Mouse (Mus musculus): Measurements from ENCODE around the gene Syt1. TPM values are rescaled to one million over a fixed set of nuclear protein-coding genes. Genes with fewer than 3 reads are reported as not detected.
A peak's percentile ranks its signal among the peaks of the same experiment; 100 is the strongest.

Gene Syt1
- polyA plus RNA-seq, 1 experiment from 2014 or later: 1.0 TPM

DNA sequence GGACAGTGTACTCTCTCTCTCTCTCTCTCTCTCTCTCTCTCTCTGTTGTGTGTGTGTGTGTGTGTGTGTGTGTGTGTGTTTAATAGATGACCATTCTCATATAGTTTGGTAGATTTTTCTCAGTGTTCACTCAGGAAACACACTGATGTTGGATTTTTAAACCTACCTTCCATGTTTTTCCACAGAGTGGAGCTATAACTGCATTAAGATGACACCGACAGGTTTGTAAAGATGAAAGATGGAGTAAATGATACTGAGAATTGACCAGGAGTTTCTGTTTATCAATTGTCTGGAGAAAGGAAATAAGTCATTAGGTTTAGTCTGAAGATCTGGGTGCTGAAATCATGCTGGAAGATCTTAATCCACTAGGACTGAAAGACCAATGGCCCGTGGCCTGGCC lies 554.9 kb downstream of the Syt1 start:
- Histone ChIP-seq H3K27me3 (ENCODE audit: control insufficient read depth, insufficient read depth, low read length) (no peaks in the 10 kb centered on the region), H3K4me3 (ENCODE audit: low read length) (no peak overlapping the region), H3K9ac (ENCODE audit: low read depth, low read length) (no peak overlapping the region), H3K4me2 (replicated peaks; ENCODE audit: low read depth, low read length) (no peak overlapping the region), H3K4me1 (ENCODE audit: control insufficient read depth, insufficient read depth, low read length) (peaks cover 10% of the 10 kb centered on the region; the same call in 1 of the 2 replicates), H3K9me3 (ENCODE audit: control insufficient read depth, low read length) (no peaks in the 10 kb centered on the region; the same call in 1 of the 2 replicates), H3K36me3 (ENCODE audit: control insufficient read depth, insufficient read depth, low read length) (no peaks in the 10 kb centered on the region), H3K27ac (ENCODE audit: low read depth, low read length) (no peak overlapping the region)
- WGBS: 69% methylated on average over 2 of the region's 2 CpGs
- ATAC-seq (ENCODE audit: low FRiP score, low TSS enrichment): no peak

DNA sequence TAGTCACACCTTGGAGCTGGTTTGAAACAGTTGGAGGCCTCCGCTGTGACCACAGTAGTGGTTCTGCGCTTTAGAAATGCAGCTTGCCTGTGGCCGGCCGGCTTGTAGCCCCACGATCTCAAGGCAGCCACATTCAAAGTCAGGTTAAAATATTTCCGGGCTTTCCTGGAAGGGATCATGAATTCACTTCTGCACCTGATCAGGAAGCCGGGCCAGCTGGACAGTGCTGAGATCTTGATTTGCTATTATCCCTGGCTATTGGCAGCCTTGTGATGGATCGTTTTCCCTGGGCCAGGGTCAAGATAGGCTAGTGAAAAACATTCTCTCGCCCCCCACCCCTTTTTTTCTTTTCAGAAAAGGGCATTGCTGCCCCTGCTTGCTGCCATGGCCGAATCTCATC lies 555.6 kb downstream of the Syt1 start:
- Histone ChIP-seq H3K4me2 (replicated peaks; ENCODE audit: low read depth, low read length) (no peak overlapping the region), H3K36me3 (ENCODE audit: control insufficient read depth, insufficient read depth, low read length) (no peaks in the 10 kb centered on the region), H3K4me3 (ENCODE audit: low read length) (no peak overlapping the region), H3K27ac (ENCODE audit: low read depth, low read length) (no peak overlapping the region), H3K27me3 (ENCODE audit: control insufficient read depth, insufficient read depth, low read length) (no peaks in the 10 kb centered on the region), H3K4me1 (ENCODE audit: control insufficient read depth, insufficient read depth, low read length) (peaks cover 10% of the 10 kb centered on the region; the same call in 1 of the 2 replicates), H3K9ac (ENCODE audit: low read depth, low read length) (no peak overlapping the region), H3K9me3 (ENCODE audit: control insufficient read depth, low read length) (no peaks in the 10 kb centered on the region; the same call in 1 of the 2 replicates)
- ATAC-seq (ENCODE audit: low FRiP score, low TSS enrichment): no peak; the same call in 1 of the 2 replicates
- 76% methylated on average over 10 of the region's 10 CpGs for WGBS

DNA sequence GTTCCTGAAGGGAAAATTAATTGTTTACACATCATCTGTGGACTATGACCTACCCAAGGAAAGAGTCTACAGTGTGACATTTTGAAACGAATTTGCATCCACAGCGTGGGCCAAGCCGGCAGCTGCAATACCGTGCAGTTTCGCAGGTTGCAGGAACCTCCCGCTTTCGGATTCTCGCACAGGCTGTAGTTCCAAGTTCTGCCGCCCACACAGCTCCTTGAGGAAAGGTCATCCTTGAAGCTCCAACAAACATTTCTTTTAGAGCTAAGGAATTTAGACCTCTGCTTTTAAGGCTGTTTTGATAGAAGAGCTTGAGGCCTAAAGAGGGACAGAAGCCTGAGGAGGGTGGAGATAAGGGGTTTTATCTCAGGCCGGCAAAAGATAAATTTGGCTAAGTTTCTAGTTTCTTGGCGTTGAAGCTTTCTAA lies 556.1 kb downstream of the Syt1 start:
- WGBS: 63% methylated on average over 11 of the region's 11 CpGs
- Histone ChIP-seq H3K9me3 (ENCODE audit: control insufficient read depth, low read length) (no peaks in the 10 kb centered on the region; the same call in 1 of the 2 replicates), H3K9ac (ENCODE audit: low read depth, low read length) (no peak overlapping the region), H3K27ac (ENCODE audit: low read depth, low read length) (no peak overlapping the region), H3K4me3 (ENCODE audit: low read length) (no peak overlapping the region), H3K4me2 (replicated peaks; ENCODE audit: low read depth, low read length) (no peak overlapping the region), H3K4me1 (ENCODE audit: control insufficient read depth, insufficient read depth, low read length) (peaks cover 10% of the 10 kb centered on the region; the same call in 1 of the 2 replicates), H3K27me3 (ENCODE audit: control insufficient read depth, insufficient read depth, low read length) (no peaks in the 10 kb centered on the region), H3K36me3 (ENCODE audit: control insufficient read depth, insufficient read depth, low read length) (no peaks in the 10 kb centered on the region)
- ATAC-seq (ENCODE audit: low FRiP score, low TSS enrichment): peak; percentile 56; the same call in 1 of the 2 replicates

DNA sequence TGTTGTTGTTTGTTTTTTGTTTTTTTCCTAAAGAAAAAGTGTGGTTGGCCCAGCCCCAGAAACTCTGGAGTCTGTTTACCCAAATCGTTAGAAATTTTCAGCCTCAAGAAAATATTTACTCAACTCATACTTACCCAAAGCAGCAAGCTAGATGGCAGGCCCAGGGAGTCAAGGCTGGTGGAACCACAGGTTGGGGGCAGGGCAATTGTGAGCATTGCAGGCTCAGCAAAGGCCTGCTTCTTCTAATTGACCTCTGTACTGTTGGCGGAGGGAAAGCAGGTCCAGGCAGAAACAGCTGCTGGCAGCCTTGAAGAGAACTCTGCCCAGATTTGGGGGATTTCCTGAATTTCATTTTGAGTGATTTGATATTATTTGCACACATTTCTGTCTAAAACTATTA lies 557.2 kb downstream of the Syt1 start:
- H3K4me1 ChIP-seq (ENCODE audit: control insufficient read depth, insufficient read depth, low read length): peaks cover 10% of the 10 kb centered on the region; the same call in 1 of the 2 replicates
- no peak overlapping the region for H3K27ac ChIP-seq (ENCODE audit: low read depth, low read length)
- no peaks in the 10 kb centered on the region for H3K27me3 ChIP-seq (ENCODE audit: control insufficient read depth, insufficient read depth, low read length)
- ATAC-seq (ENCODE audit: low FRiP score, low TSS enrichment): no peak
- no peak overlapping the region for H3K9ac ChIP-seq (ENCODE audit: low read depth, low read length)
- no peak overlapping the region for H3K4me3 ChIP-seq (ENCODE audit: low read length)
- H3K9me3 ChIP-seq (ENCODE audit: control insufficient read depth, low read length): no peaks in the 10 kb centered on the region; the same call in 1 of the 2 replicates
- H3K4me2 ChIP-seq (replicated peaks; ENCODE audit: low read depth, low read length): no peak overlapping the region
- no peaks in the 10 kb centered on the region for H3K36me3 ChIP-seq (ENCODE audit: control insufficient read depth, insufficient read depth, low read length)
- WGBS: 56% methylated on average over 2 of the region's 2 CpGs

DNA sequence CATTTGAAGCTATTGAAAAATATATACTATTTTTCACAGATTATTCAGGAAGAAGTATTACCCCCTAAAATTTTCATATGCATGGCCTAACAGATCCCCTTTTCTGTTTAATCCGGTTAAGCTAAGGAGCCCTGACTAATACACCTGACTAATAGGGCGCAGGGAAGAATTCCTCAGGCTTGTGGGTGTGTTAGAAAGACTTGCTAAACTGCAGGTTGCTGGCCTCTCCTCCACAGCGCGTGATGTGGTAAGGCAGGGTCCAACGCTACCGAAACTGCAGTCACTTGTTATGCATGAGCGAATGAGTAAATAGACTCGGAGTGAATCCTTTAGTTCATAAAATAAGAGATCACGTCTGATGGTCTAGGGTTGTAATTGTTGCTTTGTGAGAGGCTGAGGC lies 558.4 kb downstream of the Syt1 start:
- no peak overlapping the region for H3K4me3 ChIP-seq (ENCODE audit: low read length)
- H3K4me2 ChIP-seq (replicated peaks; ENCODE audit: low read depth, low read length): no peak overlapping the region
- no peak for ATAC-seq (ENCODE audit: low FRiP score, low TSS enrichment)
- no peaks in the 10 kb centered on the region for H3K27me3 ChIP-seq (ENCODE audit: control insufficient read depth, insufficient read depth, low read length)
- WGBS: 77% methylated on average over 9 of the region's 9 CpGs
- no peaks in the 10 kb centered on the region for H3K36me3 ChIP-seq (ENCODE audit: control insufficient read depth, insufficient read depth, low read length)
- no peak overlapping the region for H3K27ac ChIP-seq (ENCODE audit: low read depth, low read length)
- H3K9ac ChIP-seq (ENCODE audit: low read depth, low read length): no peak overlapping the region
- no peaks in the 10 kb centered on the region; the same call in 1 of the 2 replicates for H3K9me3 ChIP-seq (ENCODE audit: control insufficient read depth, low read length)
- H3K4me1 ChIP-seq (ENCODE audit: control insufficient read depth, insufficient read depth, low read length): peaks cover 10% of the 10 kb centered on the region; the same call in 1 of the 2 replicates

DNA sequence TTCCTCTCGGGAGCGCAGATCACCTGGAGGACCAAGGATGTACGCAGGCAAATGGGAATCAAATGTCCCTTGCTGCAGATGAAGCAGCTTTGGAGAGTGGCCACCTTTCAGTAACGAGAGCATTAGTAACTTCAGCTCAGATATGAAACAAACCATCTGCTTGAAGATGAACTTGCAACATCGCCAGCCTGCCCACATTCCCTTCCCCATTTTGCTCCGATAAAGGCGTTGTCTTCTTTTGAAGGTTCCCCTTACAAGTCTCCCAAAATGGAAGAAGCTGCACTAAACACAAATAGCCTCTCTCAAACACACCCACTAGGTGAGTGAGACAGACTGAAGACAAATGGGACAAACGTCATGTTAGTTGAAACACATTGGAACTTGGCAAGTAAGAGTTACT lies 559.3 kb downstream of the Syt1 start:
- H3K27me3 ChIP-seq (ENCODE audit: control insufficient read depth, insufficient read depth, low read length): no peaks in the 10 kb centered on the region
- WGBS: 92% methylated on average over 8 of the region's 8 CpGs
- no peak overlapping the region for H3K9ac ChIP-seq (ENCODE audit: low read depth, low read length)
- no peak overlapping the region for H3K4me2 ChIP-seq (replicated peaks; ENCODE audit: low read depth, low read length)
- ATAC-seq (ENCODE audit: low FRiP score, low TSS enrichment): no peak
- no peak overlapping the region for H3K4me3 ChIP-seq (ENCODE audit: low read length)
- no peaks in the 10 kb centered on the region for H3K36me3 ChIP-seq (ENCODE audit: control insufficient read depth, insufficient read depth, low read length)
- H3K27ac ChIP-seq (ENCODE audit: low read depth, low read length): no peak overlapping the region
- H3K9me3 ChIP-seq (ENCODE audit: control insufficient read depth, low read length): no peaks in the 10 kb centered on the region; the same call in 1 of the 2 replicates
- H3K4me1 ChIP-seq (ENCODE audit: control insufficient read depth, insufficient read depth, low read length): peaks cover 18% of the 10 kb centered on the region; the same call in 1 of the 2 replicates

DNA sequence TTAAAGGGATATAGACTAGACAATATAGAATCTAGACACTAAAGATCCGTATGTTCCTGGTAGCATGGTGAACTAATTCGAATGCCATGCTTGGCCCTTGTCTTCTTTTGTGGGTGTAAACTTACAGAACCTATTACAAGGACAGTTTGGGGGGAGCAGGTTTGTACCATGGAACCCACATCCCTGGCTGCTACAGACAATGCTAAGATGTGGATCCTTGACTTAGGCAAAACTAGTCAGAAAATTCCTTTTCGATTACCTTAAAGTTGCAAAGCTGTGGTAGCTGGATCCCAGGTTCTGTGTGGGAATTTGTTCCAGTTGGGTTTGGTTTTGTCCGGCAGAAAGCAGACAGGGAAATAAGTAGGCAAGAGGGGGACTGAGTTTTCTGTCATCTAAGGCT lies 560.4 kb downstream of the Syt1 start:
- no peak overlapping the region for H3K4me3 ChIP-seq (ENCODE audit: low read length)
- H3K36me3 ChIP-seq (ENCODE audit: control insufficient read depth, insufficient read depth, low read length): no peaks in the 10 kb centered on the region
- 82% methylated on average over 4 of the region's 4 CpGs for WGBS
- no peak overlapping the region for H3K9ac ChIP-seq (ENCODE audit: low read depth, low read length)
- no peak overlapping the region for H3K27ac ChIP-seq (ENCODE audit: low read depth, low read length)
- H3K9me3 ChIP-seq (ENCODE audit: control insufficient read depth, low read length): no peaks in the 10 kb centered on the region; the same call in 1 of the 2 replicates
- no peak overlapping the region for H3K4me2 ChIP-seq (replicated peaks; ENCODE audit: low read depth, low read length)
- H3K27me3 ChIP-seq (ENCODE audit: control insufficient read depth, insufficient read depth, low read length): no peaks in the 10 kb centered on the region
- ATAC-seq (ENCODE audit: low FRiP score, low TSS enrichment): no peak
- peaks cover 18% of the 10 kb centered on the region for H3K4me1 ChIP-seq (ENCODE audit: control insufficient read depth, insufficient read depth, low read length)

DNA sequence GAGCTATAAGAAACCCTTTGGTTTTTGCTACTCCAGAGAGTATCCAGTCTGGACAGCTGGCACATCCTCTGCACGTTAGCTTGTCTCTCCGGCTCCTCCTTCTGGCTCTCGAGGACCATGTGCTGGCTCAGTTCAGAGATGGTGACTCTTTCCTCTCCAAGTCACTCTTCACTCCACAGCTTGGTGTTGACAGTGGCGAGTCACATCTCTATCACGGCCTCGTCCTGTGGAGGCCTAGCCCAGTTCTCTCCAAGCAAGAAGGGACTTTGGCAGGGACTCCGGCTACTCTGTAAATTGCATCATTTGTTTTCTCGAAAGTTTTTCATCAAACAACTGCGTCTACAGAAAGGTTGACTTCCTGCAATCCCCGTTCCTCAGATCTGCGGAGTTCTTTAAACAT lies 562.4 kb downstream of the Syt1 start:
- WGBS: 83% methylated on average over 11 of the region's 11 CpGs
- no peak for ATAC-seq (ENCODE audit: low FRiP score, low TSS enrichment)
- H3K4me2 ChIP-seq (replicated peaks; ENCODE audit: low read depth, low read length): no peak overlapping the region

More for the DNA sequence above, 562.4 kb downstream of the Syt1 start:
- Histone ChIP-seq H3K9me3 (ENCODE audit: control insufficient read depth, low read length) (no peaks in the 10 kb centered on the region; the same call in 1 of the 2 replicates), H3K4me3 (ENCODE audit: low read length) (no peak overlapping the region), H3K36me3 (ENCODE audit: control insufficient read depth, insufficient read depth, low read length) (no peaks in the 10 kb centered on the region), H3K27me3 (ENCODE audit: control insufficient read depth, insufficient read depth, low read length) (no peaks in the 10 kb centered on the region), H3K27ac (ENCODE audit: low read depth, low read length) (no peak overlapping the region), H3K9ac (ENCODE audit: low read depth, low read length) (no peak overlapping the region), H3K4me1 (ENCODE audit: control insufficient read depth, insufficient read depth, low read length) (peaks cover 14% of the 10 kb centered on the region)
